Mouse (Mus musculus) MEL (cell line): ENCODE results near the gene Vash2.

Experiments
- CHD1 ChIP-seq: IDR thresholded peaks from 2 replicates; pipeline ENCODE4 v1.6.1; 2012; ENCODE audit warnings: low read depth, mild to moderate bottlenecking, inconsistent platforms, low read length, improper control_type of control experiment
- CTCF ChIP-seq, 3 experiments: IDR thresholded peaks in 2 of 3; conservative IDR thresholded peaks in 1 of 3; 2 replicates each; pipeline ENCODE4 v1.5.1; 2011 to 2012; ENCODE audit warnings: low read length in 3 of 3, low read depth in 2 of 3, mild to moderate bottlenecking in 2 of 3, improper control_type of control experiment in 1 of 3, inconsistent platforms in 1 of 3, mixed read lengths in 1 of 3, moderate library complexity in 1 of 3; ENCODE audit not compliant: control insufficient read depth in 1 of 3, insufficient read depth in 1 of 3, poor library complexity in 1 of 3, severe bottlenecking in 1 of 3
- ELF1 ChIP-seq: IDR thresholded peaks from 2 replicates; pipeline ENCODE4 v1.6.1; 2014; ENCODE audit warnings: low read depth, mild to moderate bottlenecking, inconsistent platforms, low read length, improper control_type of control experiment, moderate library complexity
- EP300 ChIP-seq, 2 experiments: IDR thresholded peaks; 2 replicates each; pipeline ENCODE4 v1.6.1; 2011; ENCODE audit warnings: improper control_type of control experiment in 2 of 2, low read length in 2 of 2, low read depth in 1 of 2, mild to moderate bottlenecking in 1 of 2
- ETS1 ChIP-seq: IDR thresholded peaks from 2 replicates; pipeline ENCODE4 v1.6.1; 2012; ENCODE audit warnings: low read depth, mild to moderate bottlenecking, inconsistent platforms, low read length, improper control_type of control experiment, moderate library complexity
- JUND ChIP-seq: IDR thresholded peaks from 2 replicates; pipeline ENCODE4 v1.6.1; 2011; ENCODE audit warnings: low read depth, mild to moderate bottlenecking, improper control_type of control experiment, low read length
- MAFK ChIP-seq: IDR thresholded peaks from 2 replicates; pipeline ENCODE4 v1.6.1; 2011; ENCODE audit warnings: low read depth, mild to moderate bottlenecking, low read length, improper control_type of control experiment, borderline replicate concordance
- NELFE ChIP-seq: IDR thresholded peaks from 2 replicates; pipeline ENCODE4 v1.6.1; 2011; ENCODE audit warnings: low read depth, low read length, improper control_type of control experiment
- POLR2A ChIP-seq, 2 experiments: IDR thresholded peaks; 2 replicates each; pipeline ENCODE4 v1.6.1; 2011 to 2012; ENCODE audit warnings: low read length in 2 of 2, mild to moderate bottlenecking in 2 of 2, control low read depth in 1 of 2, improper control_type of control experiment in 1 of 2, low read depth in 1 of 2, moderate library complexity in 1 of 2; ENCODE audit not compliant: control insufficient read depth in 1 of 2, insufficient read depth in 1 of 2, poor library complexity in 1 of 2
- RCOR1 ChIP-seq: IDR thresholded peaks from 2 replicates; pipeline ENCODE4 v1.6.1; 2012; ENCODE audit warnings: low read depth, mild to moderate bottlenecking, inconsistent platforms, low read length, improper control_type of control experiment
- SMC3 ChIP-seq: IDR thresholded peaks from 2 replicates; pipeline ENCODE4 v1.6.1; 2011; ENCODE audit warnings: low read depth, low read length, improper control_type of control experiment
- TBP ChIP-seq: IDR thresholded peaks from 2 replicates; pipeline ENCODE4 v1.8.0; 2011; ENCODE audit warnings: low read depth, low read length, improper control_type of control experiment
- UBTF ChIP-seq: IDR thresholded peaks from 2 replicates; pipeline ENCODE4 v1.6.1; 2012; ENCODE audit warnings: low read depth, mild to moderate bottlenecking, inconsistent platforms, low read length, improper control_type of control experiment, moderate library complexity, borderline replicate concordance; ENCODE audit not compliant: insufficient read depth

DNA sequence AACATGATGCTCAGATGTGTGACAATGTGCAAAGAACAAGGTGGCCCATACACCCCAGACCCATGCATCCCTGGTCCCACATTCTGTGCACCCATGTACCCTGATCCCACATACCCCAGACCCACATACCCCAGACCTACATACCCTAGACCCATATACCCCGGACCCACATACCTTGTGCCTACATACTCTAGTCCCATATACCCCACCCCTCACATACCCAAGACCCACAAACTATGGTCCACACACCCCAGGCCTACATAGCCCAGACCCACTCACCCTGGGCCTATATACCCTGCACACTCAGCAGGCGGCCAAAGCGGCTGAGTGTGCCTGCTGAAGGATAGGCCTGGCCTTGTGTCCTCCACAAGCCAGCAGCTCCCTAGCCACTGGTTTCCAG, 16.3 kb downstream of the Vash2 start:
- TF ChIP-seq POLR2A (IDR thresholded peaks at IDR 0.05; ENCODE audit: control insufficient read depth in 1 of 2, insufficient read depth in 1 of 2, low read depth in 1 of 2, low read length in 2 of 2, poor library complexity in 1 of 2) (no peak), EP300 (IDR thresholded peaks at IDR 0.05; ENCODE audit: low read depth in 1 of 2, low read length in 2 of 2) (no peak), MAFK (no peak), CTCF (IDR thresholded peaks at IDR 0.05 in 2 of 3, conservative IDR thresholded peaks at IDR 0.05 in 1 of 3; ENCODE audit: control insufficient read depth in 1 of 3, insufficient read depth in 1 of 3, low read depth in 2 of 3, low read length in 3 of 3, poor library complexity in 1 of 3, severe bottlenecking in 1 of 3) (no peak), ELF1 (no peak), NELFE (no peak), JUND (no peak), UBTF (no peak), SMC3 (no peak), TBP (no peak), CHD1 (no peak), RCOR1 (no peak), ETS1 (no peak)
